Mouse (Mus musculus): ENCODE measurements around the gene Gm20479.

The Gm20479 gene

GRCm38 (mm10) chr7:27308821-27309549 is 48.2 kb downstream of the Gm20479 start:
- peak; percentile 58 to 74 for DNase-seq

- peak in 1 of 2 experiments; percentile 39 for DNase-seq
Measured at GRCm38 (mm10) chr7:27307551-27307950, 49.7 kb downstream of the Gm20479 start.

- peak in 1 of 2 experiments; percentile 59 for DNase-seq
Measured at GRCm38 (mm10) chr7:27306161-27307160, 50.8 kb downstream of the Gm20479 start.

GRCm38 (mm10) chr7:27305091-27305730 is 52.0 kb downstream of the Gm20479 start:
- no peak for DNase-seq
